Mouse (Mus musculus) MEL (cell line): ENCODE measurements around the gene Mrm1. TPM values are rescaled to one million over a fixed set of nuclear protein-coding genes. Genes with fewer than 3 reads are reported as not detected.

ENCODE experiments used
- DNase-seq: peaks from one replicate; pipeline ENCODE4 v3.0.0; 2011; ENCODE audit warnings: low read depth, low spot score
- H3K27ac ChIP-seq: 2 replicates; pipeline ENCODE4 v1.5.1; 2012; ENCODE audit warnings: low read depth, mild to moderate bottlenecking, control low read depth, low read length, moderate library complexity; ENCODE audit not compliant: control insufficient read depth
- H3K27me3 ChIP-seq, 2 experiments: fragments of 150-350 bp in 1 of 2; sonication (generic) in 1 of 2; 2 replicates each; pipeline ENCODE4 v1.6.1; 2012; ENCODE audit warnings: low read length in 2 of 2, mild to moderate bottlenecking in 2 of 2, improper control_type of control experiment in 1 of 2, moderate library complexity in 1 of 2; ENCODE audit not compliant: insufficient read depth in 2 of 2, control insufficient read depth in 1 of 2
- H3K36me3 ChIP-seq, 2 experiments: 2 replicates each; pipeline ENCODE4 v1.6.1; 2012 to 2014; ENCODE audit warnings: low read length in 2 of 2, improper control_type of control experiment in 1 of 2, inconsistent platforms in 1 of 2, mild to moderate bottlenecking in 1 of 2; ENCODE audit not compliant: insufficient read depth in 2 of 2, control insufficient read depth in 1 of 2
- H3K4me1 ChIP-seq, 2 experiments: fragments of 150-350 bp in 1 of 2; sonication (generic) in 1 of 2; 2 replicates each; pipeline ENCODE4 v1.6.1; 2012; ENCODE audit warnings: low read length in 2 of 2, improper control_type of control experiment in 1 of 2, mild to moderate bottlenecking in 1 of 2; ENCODE audit not compliant: insufficient read depth in 2 of 2, control insufficient read depth in 1 of 2
- H3K4me3 ChIP-seq, 2 experiments: fragments of 150-350 bp in 1 of 2; sonication (generic) in 1 of 2; 2 replicates each; pipeline ENCODE4 v1.5.1; 2012; ENCODE audit warnings: low read depth in 2 of 2, low read length in 2 of 2, mild to moderate bottlenecking in 2 of 2, moderate library complexity in 2 of 2, control low read depth in 1 of 2, improper control_type of control experiment in 1 of 2; ENCODE audit not compliant: control insufficient read depth in 1 of 2, insufficient read depth in 1 of 2
- H3K79me2 ChIP-seq: 2 replicates; pipeline ENCODE4 v1.6.1; 2012; ENCODE audit warnings: mild to moderate bottlenecking, low read length, moderate library complexity; ENCODE audit not compliant: control insufficient read depth, poor library complexity, insufficient read depth
- H3K9ac ChIP-seq: 2 replicates; pipeline ENCODE4 v1.6.1; 2012; ENCODE audit warnings: low read depth, mild to moderate bottlenecking, control low read depth, low read length, moderate library complexity; ENCODE audit not compliant: control insufficient read depth, poor library complexity, severe bottlenecking
- H3K9me3 ChIP-seq: fragments of 150-350 bp; sonication (generic); replicated peaks from 2 replicates; pipeline ENCODE4 v1.6.1; 2012; ENCODE audit warnings: mild to moderate bottlenecking, low read length, improper control_type of control experiment, moderate library complexity; ENCODE audit not compliant: insufficient read depth
- CTCF ChIP-seq, 3 experiments: IDR thresholded peaks in 2 of 3; conservative IDR thresholded peaks in 1 of 3; 2 replicates each; pipeline ENCODE4 v1.5.1; 2011 to 2012; ENCODE audit warnings: low read length in 3 of 3, low read depth in 2 of 3, mild to moderate bottlenecking in 2 of 3, improper control_type of control experiment in 1 of 3, inconsistent platforms in 1 of 3, mixed read lengths in 1 of 3, moderate library complexity in 1 of 3; ENCODE audit not compliant: control insufficient read depth in 1 of 3, insufficient read depth in 1 of 3, poor library complexity in 1 of 3, severe bottlenecking in 1 of 3
- MAZ ChIP-seq: IDR thresholded peaks from 2 replicates; pipeline ENCODE4 v1.6.1; 2012; ENCODE audit warnings: low read depth, mild to moderate bottlenecking, inconsistent platforms, low read length, improper control_type of control experiment
- MEF2A ChIP-seq: IDR thresholded peaks from 2 replicates; pipeline ENCODE4 v1.6.1; 2014; ENCODE audit warnings: low read depth, mild to moderate bottlenecking, inconsistent platforms, low read length, improper control_type of control experiment; ENCODE audit not compliant: poor library complexity, insufficient replicate concordance, severe bottlenecking; ENCODE audit errors: extremely low read depth
- NELFE ChIP-seq: IDR thresholded peaks from 2 replicates; pipeline ENCODE4 v1.6.1; 2011; ENCODE audit warnings: low read depth, low read length, improper control_type of control experiment
- NRF1 ChIP-seq: IDR thresholded peaks from 2 replicates; pipeline ENCODE4 v1.6.1; 2014; ENCODE audit warnings: low read depth, mild to moderate bottlenecking, inconsistent platforms, low read length, improper control_type of control experiment, moderate library complexity; ENCODE audit not compliant: poor library complexity, insufficient read depth, severe bottlenecking
- POLR2AphosphoS5 ChIP-seq: IDR thresholded peaks from 2 replicates; pipeline ENCODE4 v1.6.1; 2012; ENCODE audit warnings: low read depth, borderline replicate concordance, mild to moderate bottlenecking, inconsistent platforms, low read length, moderate library complexity, mixed read lengths
- TAL1 ChIP-seq: IDR thresholded peaks from 2 replicates; pipeline ENCODE4 v1.6.1; 2012; ENCODE audit warnings: mild to moderate bottlenecking, inconsistent platforms, low read length, moderate library complexity, mixed read lengths
- TBP ChIP-seq: IDR thresholded peaks from 2 replicates; pipeline ENCODE4 v1.8.0; 2011; ENCODE audit warnings: low read depth, low read length, improper control_type of control experiment
- USF1 ChIP-seq: IDR thresholded peaks from 2 replicates; pipeline ENCODE4 v1.6.1; 2014; ENCODE audit warnings: low read depth, mild to moderate bottlenecking, inconsistent platforms, low read length, improper control_type of control experiment, moderate library complexity
- ZMIZ1 ChIP-seq: IDR thresholded peaks from 2 replicates; pipeline ENCODE4 v1.6.1; 2012; ENCODE audit warnings: low read depth, mild to moderate bottlenecking, inconsistent platforms, low read length, improper control_type of control experiment, moderate library complexity
- ZNF384 ChIP-seq: IDR thresholded peaks from 2 replicates; pipeline ENCODE4 v1.6.1; 2012; ENCODE audit warnings: low read depth, mild to moderate bottlenecking, inconsistent platforms, low read length, improper control_type of control experiment
- polyA plus RNA-seq, 2 experiments: library from polyadenylated mRNA; stranded (reverse) in 1 of 2; unstranded in 1 of 2; fragments of >175 nt in 1 of 2; fragments of >200 nt in 1 of 2; gene quantifications; 2 replicates each; pipeline versions ENCODE4 v1.2.1 to v1.2.4; 2012; ENCODE audit warnings: low replicate concordance in 2 of 2, low read depth in 1 of 2; ENCODE audit not compliant: insufficient read length in 2 of 2, insufficient read depth in 1 of 2, missing spikeins in 1 of 2
- total RNA-seq: library from RNA; depleted of rRNA; stranded (reverse); fragments of 300-350 nt; gene quantifications from 2 replicates; pipeline ENCODE4 v1.2.3, GENCODE M21; 2012; rRNA removed

Mrm1 gene
- total and polyA plus RNA-seq, 3 experiments, result 23.2 to 41.6 TPM; not detected in 1

DNA sequence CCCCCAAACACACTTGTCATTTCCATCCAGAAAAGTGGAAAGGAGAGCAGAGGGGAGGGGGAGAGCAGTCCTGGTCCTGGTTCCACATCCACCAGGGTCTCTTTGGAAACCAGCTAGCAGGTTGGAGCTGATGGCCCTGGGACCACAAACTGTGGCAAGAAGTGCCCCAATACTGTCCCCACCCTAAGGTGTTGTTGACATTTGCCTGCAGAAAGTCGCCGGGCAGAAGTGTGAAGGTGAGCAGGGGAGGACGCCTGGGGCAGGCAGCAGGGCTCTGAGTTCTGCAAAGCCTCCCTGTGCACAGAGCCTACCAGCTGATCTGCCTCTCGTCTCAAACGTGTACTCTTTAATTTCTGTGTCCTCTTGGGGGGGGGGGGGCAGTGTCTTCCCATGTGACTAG is 54.2 kb downstream of the Mrm1 start:
- Histone ChIP-seq H3K79me2 (no peaks in the 10 kb centered on the region), H3K9me3 (no peaks in the 10 kb centered on the region), H3K4me3 (no peak overlapping the region), H3K27me3 (peaks cover 10% of the 10 kb centered on the region in 2 experiments), H3K36me3 (no peaks in the 10 kb centered on the region), H3K9ac (no peak overlapping the region), H3K4me1 (no peaks in the 10 kb centered on the region), H3K27ac (no peak overlapping the region)
- no peak for TF ChIP-seq ZMIZ1
- TF ChIP-seq TBP, result no peak
- TF ChIP-seq TAL1, result no peak
- TF ChIP-seq NELFE, result no peak
- no peak for TF ChIP-seq NRF1
- TF ChIP-seq USF1, result no peak
- TF ChIP-seq CTCF (IDR thresholded peaks at IDR 0.05 in 2 of 3, conservative IDR thresholded peaks at IDR 0.05 in 1 of 3; ENCODE audit: control insufficient read depth in 1 of 3, insufficient read depth in 1 of 3, low read depth in 2 of 3, low read length in 3 of 3, poor library complexity in 1 of 3, severe bottlenecking in 1 of 3), result no peak
- no peak for TF ChIP-seq MAZ
- no peak for TF ChIP-seq POLR2AphosphoS5
- DNase-seq, result no peak

DNA sequence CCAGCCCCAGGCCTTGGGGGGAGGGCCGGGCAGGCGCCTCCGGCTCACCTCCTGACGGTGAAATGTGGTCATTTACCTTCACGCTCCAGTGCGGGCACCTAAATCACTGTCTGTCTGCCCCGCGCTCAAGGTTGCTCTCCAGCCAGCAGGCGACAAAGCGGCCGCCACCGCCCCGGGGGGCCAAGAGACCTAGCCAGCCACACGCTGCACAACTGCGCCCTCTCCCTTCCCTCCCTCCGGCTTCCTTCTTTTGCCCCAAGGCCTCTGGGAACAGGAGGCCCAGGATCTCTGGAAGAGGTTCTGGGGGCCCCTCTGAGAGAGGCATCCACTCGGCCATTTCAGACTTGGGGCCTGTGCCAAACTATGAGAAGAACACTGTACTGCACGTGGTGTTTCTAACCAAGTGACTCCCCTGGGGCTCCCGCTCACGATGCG is 54.8 kb downstream of the Mrm1 start:
- Histone ChIP-seq H3K79me2 (no peaks in the 10 kb centered on the region), H3K4me1 (no peaks in the 10 kb centered on the region), H3K36me3 (no peaks in the 10 kb centered on the region), H3K9ac (no peak overlapping the region), H3K27ac (no peak overlapping the region), H3K27me3 (peaks cover 10 to 14% of the 10 kb centered on the region in 2 experiments)
- no peak for DNase-seq
- TF ChIP-seq MEF2A, result no peak
- TF ChIP-seq, all 39 proteins: peak for 0
- Histone ChIP-seq H3K9me3 (no peaks in the 10 kb centered on the region), H3K4me3 (no peak overlapping the region)

DNA sequence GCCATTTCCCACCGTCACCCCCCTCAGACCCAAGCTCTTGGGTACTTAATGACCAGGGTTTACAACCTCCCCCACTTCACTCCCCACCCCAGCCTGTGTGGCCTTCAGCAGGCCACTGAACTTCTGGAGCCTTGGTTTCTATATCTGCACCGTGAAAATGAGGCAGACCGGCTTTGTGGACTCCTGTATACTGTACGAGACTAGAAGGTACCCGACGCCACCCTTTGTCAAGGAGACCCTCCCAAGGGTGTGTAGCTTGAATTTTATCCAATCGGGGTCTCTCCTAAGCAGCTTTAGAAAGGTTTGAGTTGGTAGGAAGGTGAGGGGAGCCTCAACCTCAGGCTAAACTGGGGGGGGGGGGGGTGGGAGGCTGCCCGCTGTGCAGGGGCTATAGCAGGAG is 55.2 kb downstream of the Mrm1 start:
- H3K79me2 ChIP-seq, result no peaks in the 10 kb centered on the region
- H3K27me3 ChIP-seq, result peaks cover 10 to 14% of the 10 kb centered on the region in 2 experiments
- H3K9ac ChIP-seq, result no peak overlapping the region
- no peak overlapping the region for H3K4me3 ChIP-seq
- DNase-seq, result no peak
- H3K9me3 ChIP-seq, result no peaks in the 10 kb centered on the region
- no peaks in the 10 kb centered on the region for H3K4me1 ChIP-seq
- no peak for TF ChIP-seq TBP
- TF ChIP-seq ZNF384, result no peak
- no peak for TF ChIP-seq MEF2A
- H3K27ac ChIP-seq, result no peak overlapping the region
- no peaks in the 10 kb centered on the region for H3K36me3 ChIP-seq

Other genes starting within 250 kb of the Mrm1 start
- gene Dhrs11, start 9.5 kb upstream of the Mrm1 start, total RNA-seq, result 29.4 and 36.6 TPM in 2 replicates
- 10 to 100 TPM in 1 of 2 experiments, not detected in 1; 37.7 TPM for gene Dhrs11, start 9.5 kb upstream of the Mrm1 start, polyA plus RNA-seq
- gene Ggnbp2, start 51.3 kb upstream of the Mrm1 start, total RNA-seq, result 55.4 and 65.2 TPM in 2 replicates
- 10 to 100 TPM; 83.0 to 89.6 TPM for gene Ggnbp2, start 51.3 kb upstream of the Mrm1 start, polyA plus RNA-seq
- 11.5 and 14.9 TPM in 2 replicates for gene Myo19, start 60.6 kb upstream of the Mrm1 start, total RNA-seq
- 10 to 100 TPM in 1 of 2 experiments, not detected in 1; 27.1 TPM for gene Myo19, start 60.6 kb upstream of the Mrm1 start, polyA plus RNA-seq
- gene Pigw, start 60.8 kb upstream of the Mrm1 start, total RNA-seq, result 2.5 and 2.7 TPM in 2 replicates
- gene Pigw, start 60.8 kb upstream of the Mrm1 start, polyA plus RNA-seq, result 1 to 10 TPM in 1 of 2 experiments, not detected in 1; 3.5 TPM
- 67.7 and 76.1 TPM in 2 replicates for gene Znhit3, start 96.9 kb upstream of the Mrm1 start, total RNA-seq
- gene Znhit3, start 96.9 kb upstream of the Mrm1 start, polyA plus RNA-seq, result 10 to 100 TPM in 1 of 2 experiments, not detected in 1; 49.6 TPM
- not detected in 2 replicates for gene Car4, start 138.3 kb upstream of the Mrm1 start, total RNA-seq
- gene Car4, start 138.3 kb upstream of the Mrm1 start, polyA plus RNA-seq, result not detected